Mouse (Mus musculus) liver, embryonic 12.5 days (tissue): ENCODE data around the gene Ganab. TPM values are rescaled to one million over a fixed set of nuclear protein-coding genes. Genes with fewer than 3 reads are reported as not detected.
"Not testable (repeated sequence)": the region's sequence is repeated elsewhere in the genome, so short reads cannot be mapped to it uniquely, and the experiment has no call there.

Experiments
- ATAC-seq: fragments of 200-750 bp; cut with Nextera tagmentation; 2 replicates; pipeline ENCODE4 v1.8.0; 2017; ENCODE audit warnings: moderate number of reproducible peaks, mild to moderate bottlenecking, moderate library complexity
- H3K27ac ChIP-seq: fragments of 300-500 bp; sonication (generic); 2 replicates; pipeline ENCODE4 v1.5.1; 2016; ENCODE audit warnings: mild to moderate bottlenecking
- H3K27me3 ChIP-seq: fragments of 300-500 bp; sonication (generic); replicated peaks from 2 replicates; pipeline ENCODE4 v1.6.1; 2016; ENCODE audit warnings: mild to moderate bottlenecking, moderate library complexity
- H3K36me3 ChIP-seq: fragments of 300-500 bp; sonication (generic); 2 replicates; pipeline ENCODE4 v1.6.1; 2016; ENCODE audit warnings: mild to moderate bottlenecking, moderate library complexity
- H3K4me1 ChIP-seq: fragments of 300-500 bp; sonication (generic); 2 replicates; pipeline ENCODE4 v1.6.1; 2016
- H3K4me2 ChIP-seq: fragments of 300-500 bp; sonication (generic); 2 replicates; pipeline ENCODE4 v1.6.1; 2016; ENCODE audit warnings: mild to moderate bottlenecking, moderate library complexity
- H3K4me3 ChIP-seq: fragments of 300-500 bp; sonication (generic); 2 replicates; pipeline ENCODE4 v1.5.1; 2016; ENCODE audit warnings: mild to moderate bottlenecking, moderate library complexity
- H3K9ac ChIP-seq: fragments of 300-500 bp; sonication (generic); 2 replicates; pipeline ENCODE4 v1.6.1; 2016; ENCODE audit warnings: mild to moderate bottlenecking, moderate library complexity
- H3K9me3 ChIP-seq: fragments of 300-500 bp; sonication (generic); replicated peaks from 2 replicates; pipeline ENCODE4 v1.6.1; 2016; ENCODE audit warnings: mild to moderate bottlenecking, moderate library complexity
- WGBS: fragments of 180-500 bp; shearing (Covaris S2); methylation state at CpG from one replicate; pipeline ENCODE4 v1.1.7; 2016; ENCODE audit not compliant: insufficient replicate concordance; 5-methylcytosine and 5-hydroxymethylcytosine counted together
- polyA plus RNA-seq: library from polyadenylated mRNA; unstranded; fragments of >200 nt; fragmentation: Nextera tagmentation; extraction: Ambion mirVana; gene quantifications from 2 replicates; pipeline ENCODE4 v1.2.1, GENCODE M21; 2016

The Ganab gene
- polyA plus RNA-seq = 61.9 TPM in 2 replicates

- peak; percentile 98 for ATAC-seq
- H3K36me3 ChIP-seq = peaks cover 55% of the 10 kb centered on the region
- no peaks in the 10 kb centered on the region for H3K9me3 ChIP-seq
- peaks cover 67% of the 10 kb centered on the region for H3K4me1 ChIP-seq
- peak within 1 kb of the TSS; percentile 82 for H3K4me2 ChIP-seq
- H3K9ac ChIP-seq = peak within 1 kb of the TSS; percentile 96
- H3K4me3 ChIP-seq = peak within 1 kb of the TSS; percentile 90
- peak within 1 kb of the TSS; percentile 90 for H3K27ac ChIP-seq
- H3K27me3 ChIP-seq = no peaks in the 10 kb centered on the region
- WGBS = under 1% methylated on average over 53 of the region's 53 CpGs
Observed at GRCm38 (mm10) chr19:8897865-8898495, at the start of gene Ganab. Gene Ganab, plus strand, starts transcription at chr19:8898071.

- Histone ChIP-seq H3K9me3 (no peaks in the 10 kb centered on the region), H3K36me3 (peaks cover 41% of the 10 kb centered on the region), H3K4me2 (no peak overlapping the region), H3K4me3 (no peak overlapping the region), H3K9ac (no peak overlapping the region), H3K4me1 (peaks cover 2% of the 10 kb centered on the region; the same call in 1 of the 2 replicates), H3K27me3 (0 out of 2 replicates have a peak, but pooled peaks cover 4% of the 10 kb centered on the region), H3K27ac (no peak overlapping the region)
- WGBS = 77% methylated on average over 5 of the region's 5 CpGs
- no peak for ATAC-seq
Observed at GRCm38 (mm10) chr19:8848356-8848755, 49.5 kb upstream of the Ganab start.

- no peak within 1 kb of the TSS for H3K9ac ChIP-seq
- WGBS = 42% methylated on average over 7 of the region's 7 CpGs
- 0 out of 2 replicates have a peak, but pooled peaks cover 4% of the 10 kb centered on the region for H3K27me3 ChIP-seq
- H3K9me3 ChIP-seq = no peaks in the 10 kb centered on the region
- 0 out of 2 replicates have a peak, but pooled peaks have one; percentile 32 for ATAC-seq
- H3K4me1 ChIP-seq = peaks cover 2% of the 10 kb centered on the region; the same call in 1 of the 2 replicates
- no peak within 1 kb of the TSS for H3K4me2 ChIP-seq
- H3K4me3 ChIP-seq = no peak within 1 kb of the TSS
- H3K36me3 ChIP-seq = peaks cover 33% of the 10 kb centered on the region
- H3K27ac ChIP-seq = no peak within 1 kb of the TSS
Observed at GRCm38 (mm10) chr19:8850402-8850901, 47.4 kb upstream of the Ganab start, which contains the start of gene Lrrn4cl. Gene Lrrn4cl, plus strand, starts transcription at chr19:8850768.

- Histone ChIP-seq H3K9ac (no peak overlapping the region), H3K36me3 (peaks cover 21% of the 10 kb centered on the region), H3K4me2 (no peak overlapping the region), H3K4me1 (peaks cover 2% of the 10 kb centered on the region; the same call in 1 of the 2 replicates), H3K9me3 (no peaks in the 10 kb centered on the region), H3K27ac (no peak overlapping the region), H3K27me3 (0 out of 2 replicates have a peak, but pooled peaks cover 7% of the 10 kb centered on the region), H3K4me3 (no peak overlapping the region)
- ATAC-seq = no peak
- WGBS = 43% methylated on average over 7 of the region's 7 CpGs
Observed at GRCm38 (mm10) chr19:8851639-8852038, 46.2 kb upstream of the Ganab start.

GRCm38 (mm10) chr19:8852236-8852928 lies 45.5 kb upstream of the Ganab start:
- Histone ChIP-seq H3K4me1 (peaks cover 2% of the 10 kb centered on the region; the same call in 1 of the 2 replicates), H3K4me3 (no peak overlapping the region), H3K27ac (no peak overlapping the region), H3K36me3 (peaks cover 14% of the 10 kb centered on the region), H3K27me3 (0 out of 2 replicates have a peak, but pooled peaks cover 7% of the 10 kb centered on the region), H3K9ac (no peak overlapping the region), H3K4me2 (no peak overlapping the region), H3K9me3 (no peaks in the 10 kb centered on the region)
- ATAC-seq = no peak
- 49% methylated on average over 10 of the region's 10 CpGs for WGBS

- Histone ChIP-seq H3K4me3 (no peak overlapping the region), H3K4me2 (no peak overlapping the region), H3K36me3 (peaks cover 7% of the 10 kb centered on the region), H3K27me3 (0 out of 2 replicates have a peak, but pooled peaks cover 7% of the 10 kb centered on the region), H3K27ac (no peak overlapping the region), H3K4me1 (peaks cover 2% of the 10 kb centered on the region; the same call in 1 of the 2 replicates), H3K9me3 (no peaks in the 10 kb centered on the region), H3K9ac (no peak overlapping the region)
- ATAC-seq = no peak
- 71% methylated on average over 3 of the region's 3 CpGs for WGBS
Observed at GRCm38 (mm10) chr19:8853117-8853516, 44.8 kb upstream of the Ganab start.

- Histone ChIP-seq H3K4me3 (no peak overlapping the region), H3K9ac (no peak overlapping the region), H3K9me3 (no peaks in the 10 kb centered on the region), H3K27ac (no peak overlapping the region), H3K4me1 (no peaks in the 10 kb centered on the region), H3K4me2 (no peak overlapping the region), H3K27me3 (0 out of 2 replicates have a peak, but pooled peaks cover 3% of the 10 kb centered on the region), H3K36me3 (no peaks in the 10 kb centered on the region)
- 24% methylated on average over 4 of the region's 4 CpGs for WGBS
- no peak for ATAC-seq
Observed at GRCm38 (mm10) chr19:8857689-8858088, 40.2 kb upstream of the Ganab start.

GRCm38 (mm10) chr19:8859018-8859417 lies 38.9 kb upstream of the Ganab start:
- WGBS = 7% methylated on average over 1 of the region's 1 CpGs
- peak; percentile 42; the same call in 1 of the 2 replicates for ATAC-seq
- Histone ChIP-seq H3K4me1 (no peaks in the 10 kb centered on the region), H3K27me3 (0 out of 2 replicates have a peak, but pooled peaks cover 3% of the 10 kb centered on the region), H3K4me3 (no peak overlapping the region), H3K27ac (no peak overlapping the region), H3K9ac (no peak overlapping the region), H3K4me2 (no peak overlapping the region), H3K36me3 (no peaks in the 10 kb centered on the region), H3K9me3 (no peaks in the 10 kb centered on the region)

- Histone ChIP-seq H3K27ac (no peak overlapping the region), H3K27me3 (no peaks in the 10 kb centered on the region), H3K9me3 (no peaks in the 10 kb centered on the region), H3K36me3 (no peaks in the 10 kb centered on the region), H3K4me1 (peaks cover 8% of the 10 kb centered on the region; the same call in 1 of the 2 replicates), H3K4me3 (no peak overlapping the region), H3K4me2 (no peak overlapping the region), H3K9ac (no peak overlapping the region)
- 69% methylated on average over 6 of the region's 6 CpGs for WGBS
- no peak for ATAC-seq
Observed at GRCm38 (mm10) chr19:8864265-8864664, 33.6 kb upstream of the Ganab start.

GRCm38 (mm10) chr19:8870381-8870780 lies 27.5 kb upstream of the Ganab start:
- H3K27ac ChIP-seq = peak overlapping the region; percentile 86

GRCm38 (mm10) chr19:8870838-8871237 lies 27.0 kb upstream of the Ganab start:
- Histone ChIP-seq H3K36me3 (peaks cover 28% of the 10 kb centered on the region), H3K9me3 (no peaks in the 10 kb centered on the region), H3K9ac (peak overlapping the region; percentile 91), H3K27ac (peak overlapping the region; percentile 86), H3K4me1 (peaks cover 40% of the 10 kb centered on the region), H3K4me3 (peak overlapping the region; percentile 78), H3K4me2 (peak overlapping the region; percentile 84), H3K27me3 (no peaks in the 10 kb centered on the region)
- ATAC-seq = peak; percentile 22
- WGBS = 27% methylated on average over 9 of the region's 9 CpGs

More at GRCm38 (mm10) chr19:8870381-8870780, 27.5 kb upstream of the Ganab start:
- H3K27me3 ChIP-seq, ATAC-seq, H3K9me3 ChIP-seq: not testable (repeated sequence)
- H3K36me3 ChIP-seq = peaks cover 23% of the 10 kb centered on the region
- peak overlapping the region; percentile 78 for H3K4me3 ChIP-seq
- H3K4me2 ChIP-seq = peak overlapping the region; percentile 84
- 67% methylated on average over 3 of the region's 3 CpGs for WGBS
- H3K4me1 ChIP-seq = peaks cover 40% of the 10 kb centered on the region
- H3K9ac ChIP-seq = peak overlapping the region; percentile 91
